Mouse (Mus musculus): ENCODE results near the gene Nmrk2. TPM values are rescaled to one million over a fixed set of nuclear protein-coding genes. Genes with fewer than 3 reads are reported as not detected.
A peak's percentile ranks its signal among the peaks of the same experiment; 100 is the strongest.

Gene Nmrk2
- polyA plus RNA-seq, 1 experiment from 2014 or later, result not detected

DNA sequence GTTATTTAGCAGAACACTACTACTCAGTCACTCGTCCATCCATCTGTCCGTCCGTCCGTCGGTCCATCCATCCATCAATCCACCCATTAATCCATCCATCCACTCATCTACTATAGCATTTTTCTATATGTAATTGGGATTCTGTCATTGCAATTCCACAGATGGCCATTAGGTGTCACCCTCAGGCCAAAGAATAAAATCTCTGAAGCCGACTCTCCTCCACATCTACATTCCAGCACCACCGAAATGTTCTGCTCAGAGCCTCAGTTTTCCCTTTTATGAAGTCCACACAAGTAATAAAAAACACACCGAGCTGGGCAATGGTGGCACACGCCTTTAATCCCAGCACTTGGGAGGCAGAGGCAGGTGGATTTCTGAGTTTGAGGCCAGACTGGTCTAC is 3.6 kb downstream of the Nmrk2 start:
- Histone ChIP-seq H3K4me2 (replicated peaks; ENCODE audit: low read depth, low read length) (no peak overlapping the region), H3K9ac (replicated peaks; ENCODE audit: low read length) (no peak overlapping the region), H3K4me3 (ENCODE audit: low read length) (no peak overlapping the region), H3K4me1 (ENCODE audit: insufficient read depth, low read length) (peaks cover 9% of the 10 kb centered on the region), H3K27ac (ENCODE audit: low read length) (no peak overlapping the region), H3K36me3 (ENCODE audit: insufficient read depth, low read length) (no peaks in the 10 kb centered on the region), H3K27me3 (ENCODE audit: insufficient read depth, low read length) (peaks cover 39% of the 10 kb centered on the region), H3K9me3 (ENCODE audit: low read length) (no peaks in the 10 kb centered on the region)
- WGBS, result 2% methylated on average over 9 of the region's 9 CpGs
- no peak for ATAC-seq (ENCODE audit: low FRiP score, low TSS enrichment)

DNA sequence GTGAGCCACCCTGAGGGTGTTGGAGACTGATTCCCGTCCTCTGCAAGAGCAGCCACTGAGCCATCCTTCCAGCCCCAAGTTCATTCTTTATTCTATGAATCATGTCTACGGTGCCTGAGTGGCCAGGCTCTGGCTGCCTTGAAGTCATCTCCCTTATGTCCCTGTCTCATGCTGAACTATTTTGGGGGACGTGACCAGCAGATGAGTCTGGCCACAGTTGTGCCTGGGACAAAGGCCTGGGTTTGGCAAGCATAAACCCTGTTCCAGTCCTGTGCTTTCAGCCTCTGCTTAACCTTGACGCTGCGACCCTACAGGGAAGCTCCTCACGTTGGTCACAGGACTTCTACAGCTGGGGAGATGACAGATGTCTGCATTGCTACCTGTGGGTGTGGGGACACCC is 4.5 kb downstream of the Nmrk2 start:
- Histone ChIP-seq H3K27me3 (ENCODE audit: insufficient read depth, low read length) (peaks cover 39% of the 10 kb centered on the region), H3K9ac (replicated peaks; ENCODE audit: low read length) (no peak overlapping the region), H3K4me2 (replicated peaks; ENCODE audit: low read depth, low read length) (no peak overlapping the region), H3K9me3 (ENCODE audit: low read length) (no peaks in the 10 kb centered on the region), H3K4me3 (ENCODE audit: low read length) (no peak overlapping the region), H3K36me3 (ENCODE audit: insufficient read depth, low read length) (no peaks in the 10 kb centered on the region), H3K27ac (ENCODE audit: low read length) (no peak overlapping the region), H3K4me1 (ENCODE audit: insufficient read depth, low read length) (peaks cover 17% of the 10 kb centered on the region)
- no peak for ATAC-seq (ENCODE audit: low FRiP score, low TSS enrichment)
- WGBS, result 51% methylated on average over 6 of the region's 6 CpGs

DNA sequence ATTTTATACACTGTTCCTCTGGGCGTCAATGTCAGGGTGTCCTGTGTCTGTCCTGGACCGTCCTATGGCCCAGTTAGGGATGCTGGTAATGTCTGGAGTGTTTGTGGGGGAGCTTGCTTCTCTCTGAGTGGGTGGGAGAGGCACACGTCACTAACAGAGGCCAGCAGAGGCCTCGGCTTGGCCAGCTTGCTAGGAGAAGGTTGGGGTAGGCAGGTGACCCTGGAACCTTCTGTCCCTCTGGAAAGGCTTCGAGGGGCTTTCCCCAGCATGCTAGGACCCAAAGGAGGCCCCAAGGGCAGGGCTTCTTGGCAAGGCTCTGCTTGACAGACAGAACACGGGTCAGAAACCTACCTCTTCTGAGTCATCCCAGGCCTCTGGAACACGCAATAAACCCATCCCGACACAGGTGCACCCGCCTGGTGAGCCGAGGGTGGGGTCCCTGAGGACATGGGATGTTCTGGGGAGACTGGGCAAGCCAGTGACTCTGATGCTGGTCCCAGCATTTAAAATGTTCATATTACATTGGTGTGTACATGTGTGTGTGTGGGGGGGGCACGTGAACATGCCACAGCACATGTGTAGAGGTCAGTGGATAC is 5.3 kb downstream of the Nmrk2 start:
- ATAC-seq (ENCODE audit: low FRiP score, low TSS enrichment), result no peak
- no peak overlapping the region for H3K9ac ChIP-seq (replicated peaks; ENCODE audit: low read length)
- H3K9me3 ChIP-seq (ENCODE audit: low read length), result no peaks in the 10 kb centered on the region
- H3K4me2 ChIP-seq (replicated peaks; ENCODE audit: low read depth, low read length), result no peak overlapping the region
- H3K4me1 ChIP-seq (ENCODE audit: insufficient read depth, low read length), result peaks cover 24% of the 10 kb centered on the region
- no peak overlapping the region for H3K4me3 ChIP-seq (ENCODE audit: low read length)
- H3K27me3 ChIP-seq (ENCODE audit: insufficient read depth, low read length), result peaks cover 39% of the 10 kb centered on the region
- H3K36me3 ChIP-seq (ENCODE audit: insufficient read depth, low read length), result no peaks in the 10 kb centered on the region
- H3K27ac ChIP-seq (ENCODE audit: low read length), result no peak overlapping the region
- 67% methylated on average over 11 of the region's 11 CpGs for WGBS

DNA sequence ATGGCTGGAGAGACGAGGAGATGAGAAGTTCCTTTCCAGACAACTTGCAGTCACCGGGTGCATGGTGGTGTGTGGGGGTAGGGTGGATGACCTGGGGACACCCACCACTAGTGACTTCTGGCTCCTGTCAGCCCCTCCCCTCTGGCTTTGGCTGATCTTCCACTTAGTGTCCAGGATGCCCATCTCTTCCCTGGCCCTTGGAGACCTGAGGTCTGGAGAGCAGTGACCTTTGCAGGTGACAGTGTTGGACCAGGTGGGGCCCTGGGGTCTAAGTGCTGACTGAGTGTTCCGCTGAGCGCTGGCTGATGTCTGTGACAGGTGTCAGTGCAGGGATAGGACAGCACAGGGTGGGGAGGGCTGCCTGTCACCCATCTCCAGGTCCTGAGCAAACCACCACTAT is 6.6 kb downstream of the Nmrk2 start:
- H3K27ac ChIP-seq (ENCODE audit: low read length), result no peak overlapping the region
- H3K4me1 ChIP-seq (ENCODE audit: insufficient read depth, low read length), result peaks cover 31% of the 10 kb centered on the region
- H3K36me3 ChIP-seq (ENCODE audit: insufficient read depth, low read length), result peaks cover 9% of the 10 kb centered on the region; the same call in 1 of the 2 replicates
- 60% methylated on average over 4 of the region's 4 CpGs for WGBS
- H3K27me3 ChIP-seq (ENCODE audit: insufficient read depth, low read length), result peaks cover 39% of the 10 kb centered on the region
- H3K4me3 ChIP-seq (ENCODE audit: low read length), result no peak overlapping the region
- no peak for ATAC-seq (ENCODE audit: low FRiP score, low TSS enrichment)
- H3K9me3 ChIP-seq (ENCODE audit: low read length), result no peaks in the 10 kb centered on the region
- H3K4me2 ChIP-seq (replicated peaks; ENCODE audit: low read depth, low read length), result no peak overlapping the region
- no peak overlapping the region for H3K9ac ChIP-seq (replicated peaks; ENCODE audit: low read length)

DNA sequence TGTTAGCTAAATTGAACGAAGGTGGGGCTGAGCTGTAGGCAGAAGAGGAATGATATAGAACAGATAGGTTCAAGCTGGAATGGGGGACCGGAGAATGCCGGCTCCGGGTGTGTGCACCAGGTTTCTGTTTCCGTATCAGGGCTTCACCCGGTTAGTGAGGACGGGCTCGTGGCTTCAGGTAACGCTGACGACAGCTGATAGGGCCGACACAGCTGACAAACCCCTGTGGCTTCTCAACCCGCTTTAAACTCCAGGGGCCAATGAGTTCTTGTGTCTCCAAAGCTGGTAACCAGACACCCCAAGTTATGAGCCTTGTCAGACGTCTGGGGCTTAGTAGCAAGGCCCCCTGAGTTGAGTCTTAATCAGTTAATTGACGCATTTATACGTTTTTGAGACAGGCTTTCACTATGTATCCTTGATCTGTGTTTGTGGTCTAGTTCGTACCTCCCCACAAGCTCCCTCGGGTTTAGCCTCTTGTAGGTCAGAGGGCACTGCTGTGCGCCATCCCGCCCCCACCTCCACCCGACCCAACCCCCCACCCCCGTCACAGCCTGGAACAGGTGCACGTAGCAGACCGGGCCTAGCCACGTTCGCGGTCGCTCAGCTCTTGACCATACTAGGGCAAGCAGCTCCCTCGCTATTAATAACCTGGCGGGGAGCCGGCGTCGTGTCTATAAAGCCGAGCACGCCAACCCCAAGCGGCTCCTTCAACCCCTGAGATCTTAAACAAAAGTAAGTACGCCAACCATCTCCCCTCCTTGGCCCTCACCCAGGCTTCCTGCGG is 7.7 kb downstream of the Nmrk2 start:
- peak overlapping the region; percentile 38; the same call in 1 of the 2 replicates for H3K9ac ChIP-seq (replicated peaks; ENCODE audit: low read length)
- no peak overlapping the region for H3K27ac ChIP-seq (ENCODE audit: low read length)
- WGBS, result 12% methylated on average over 37 of the region's 37 CpGs
- no peaks in the 10 kb centered on the region for H3K9me3 ChIP-seq (ENCODE audit: low read length)
- H3K4me3 ChIP-seq (ENCODE audit: low read length), result peak overlapping the region; percentile 1; the same call in 1 of the 2 replicates
- H3K27me3 ChIP-seq (ENCODE audit: insufficient read depth, low read length), result peaks cover 35% of the 10 kb centered on the region
- no peak for ATAC-seq (ENCODE audit: low FRiP score, low TSS enrichment)
- H3K4me2 ChIP-seq (replicated peaks; ENCODE audit: low read depth, low read length), result peak overlapping the region; percentile 21; the same call in 1 of the 2 replicates
- peaks cover 15% of the 10 kb centered on the region; the same call in 1 of the 2 replicates for H3K36me3 ChIP-seq (ENCODE audit: insufficient read depth, low read length)
- peaks cover 31% of the 10 kb centered on the region for H3K4me1 ChIP-seq (ENCODE audit: insufficient read depth, low read length)

DNA sequence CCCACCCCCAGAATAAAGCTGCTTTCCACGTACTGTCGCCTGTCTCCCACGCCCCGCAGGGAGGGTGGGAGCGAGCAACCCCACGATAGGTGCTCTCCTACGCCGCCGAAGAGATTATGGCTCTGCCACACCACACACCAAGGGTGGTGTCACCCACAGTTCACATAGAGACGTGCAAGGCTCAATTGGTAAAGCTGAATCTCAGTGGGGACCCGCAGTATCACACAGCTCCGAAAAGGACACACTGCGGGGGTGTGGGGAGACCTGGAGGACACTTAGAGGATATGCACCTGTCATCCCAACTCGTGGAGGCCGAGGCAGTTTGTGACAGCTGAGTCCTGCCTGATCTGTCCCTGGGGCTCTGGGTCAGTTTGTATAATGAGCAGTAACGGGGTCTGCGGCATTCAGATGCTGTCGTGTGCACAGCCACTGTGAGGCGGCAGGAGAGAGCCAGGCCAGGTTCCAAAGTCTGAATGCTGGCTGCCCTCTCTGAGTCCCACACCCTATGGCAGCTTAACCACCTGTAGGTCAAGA is 8.8 kb downstream of the Nmrk2 start:
- ATAC-seq (ENCODE audit: low FRiP score, low TSS enrichment), result peak; percentile 18
- peaks cover 31% of the 10 kb centered on the region for H3K4me1 ChIP-seq (ENCODE audit: insufficient read depth, low read length)
- 4% methylated on average over 19 of the region's 19 CpGs for WGBS

DNA sequence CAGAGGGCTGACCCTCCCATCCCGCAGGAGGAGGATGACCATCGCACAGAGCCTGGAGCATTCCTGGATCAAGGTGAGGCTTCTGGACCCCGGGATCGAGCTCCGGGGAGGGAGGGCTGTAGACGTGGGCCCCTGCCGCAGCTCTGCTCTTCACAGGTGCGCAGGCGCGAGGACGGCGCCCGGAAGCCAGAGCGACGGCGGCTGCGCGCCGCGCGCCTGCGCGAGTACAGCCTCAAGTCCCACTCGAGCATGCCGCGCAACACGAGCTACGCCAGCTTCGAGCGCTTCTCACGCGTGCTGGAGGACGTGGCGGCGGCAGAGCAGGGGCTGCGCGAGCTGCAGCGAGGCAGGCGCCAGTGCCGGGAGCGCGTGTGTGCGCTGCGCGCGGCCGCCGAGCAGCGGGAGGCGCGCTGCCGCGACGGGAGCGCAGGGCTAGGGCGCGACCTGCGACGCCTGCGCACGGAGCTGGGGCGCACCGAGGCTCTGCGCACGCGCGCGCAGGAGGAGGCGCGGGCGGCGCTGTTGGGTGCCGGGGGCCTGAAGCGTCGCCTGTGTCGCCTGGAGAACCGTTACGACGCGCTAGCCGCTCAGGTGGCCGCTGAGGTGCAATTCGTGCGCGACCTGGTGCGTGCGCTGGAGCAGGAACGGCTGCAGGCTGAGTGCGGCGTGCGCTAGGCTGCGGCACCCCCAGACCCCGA is 9.4 kb downstream of the Nmrk2 start:
- H3K4me1 ChIP-seq (ENCODE audit: insufficient read depth, low read length), result peaks cover 31% of the 10 kb centered on the region
- peak overlapping the region; percentile 90 for H3K27ac ChIP-seq (ENCODE audit: low read length)
- peaks cover 21% of the 10 kb centered on the region; the same call in 1 of the 2 replicates for H3K36me3 ChIP-seq (ENCODE audit: insufficient read depth, low read length)
- H3K9me3 ChIP-seq (ENCODE audit: low read length), result no peaks in the 10 kb centered on the region
- WGBS, result under 1% methylated on average over 88 of the region's 93 CpGs
- H3K4me3 ChIP-seq (ENCODE audit: low read length), result peak overlapping the region; percentile 65
- ATAC-seq (ENCODE audit: low FRiP score, low TSS enrichment), result peak; percentile 84
- H3K9ac ChIP-seq (replicated peaks; ENCODE audit: low read length), result peak overlapping the region; percentile 91
- H3K4me2 ChIP-seq (replicated peaks; ENCODE audit: low read depth, low read length), result peak overlapping the region; percentile 96
- peaks cover 33% of the 10 kb centered on the region for H3K27me3 ChIP-seq (ENCODE audit: insufficient read depth, low read length)

More for the DNA sequence above, 8.8 kb downstream of the Nmrk2 start:
- Histone ChIP-seq H3K4me3 (ENCODE audit: low read length) (peak overlapping the region; percentile 65), H3K9ac (replicated peaks; ENCODE audit: low read length) (peak overlapping the region; percentile 91), H3K4me2 (replicated peaks; ENCODE audit: low read depth, low read length) (peak overlapping the region; percentile 96), H3K9me3 (ENCODE audit: low read length) (no peaks in the 10 kb centered on the region), H3K27me3 (ENCODE audit: insufficient read depth, low read length) (peaks cover 34% of the 10 kb centered on the region), H3K27ac (ENCODE audit: low read length) (0 out of 2 replicates have a peak overlapping the region, but pooled peaks have one; percentile 90), H3K36me3 (ENCODE audit: insufficient read depth, low read length) (peaks cover 19% of the 10 kb centered on the region; the same call in 1 of the 2 replicates)

DNA sequence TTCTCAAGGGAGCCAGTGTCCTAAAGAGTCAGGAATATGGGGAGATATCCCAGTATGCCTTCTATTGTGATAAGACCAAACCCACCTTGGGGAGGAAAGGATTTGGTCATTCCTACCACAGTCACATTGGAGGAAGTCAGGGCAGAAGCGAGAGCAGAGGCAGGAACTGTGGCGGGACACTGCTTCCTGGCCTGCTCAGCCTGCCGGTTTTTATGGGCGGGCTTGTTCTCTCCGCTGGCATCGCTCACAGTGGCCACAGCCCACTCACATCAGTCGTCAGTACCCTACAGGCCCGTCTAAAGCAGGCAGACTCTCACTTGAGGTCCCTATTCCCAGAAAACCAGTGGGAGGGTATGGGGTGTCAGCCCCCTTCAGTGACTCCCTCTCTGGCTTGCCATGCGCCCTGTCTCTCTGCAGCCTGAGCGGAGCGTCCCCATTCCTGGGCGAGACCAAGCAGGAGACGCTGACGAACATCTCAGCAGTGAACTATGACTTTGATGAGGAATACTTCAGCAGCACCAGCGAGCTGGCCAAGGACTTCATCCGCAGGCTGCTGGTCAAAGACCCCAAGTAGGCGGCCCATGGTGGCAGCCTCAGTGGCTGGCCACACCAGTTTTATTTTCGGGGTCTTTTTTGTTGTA is 10.4 kb downstream of the Nmrk2 start:
- peaks cover 23% of the 10 kb centered on the region for H3K27me3 ChIP-seq (ENCODE audit: insufficient read depth, low read length)
- WGBS, result 76% methylated on average over 18 of the region's 18 CpGs
- no peak overlapping the region for H3K4me3 ChIP-seq (ENCODE audit: low read length)
- peak overlapping the region; percentile 91 for H3K9ac ChIP-seq (replicated peaks; ENCODE audit: low read length)
- peaks cover 28% of the 10 kb centered on the region; the same call in 1 of the 2 replicates for H3K36me3 ChIP-seq (ENCODE audit: insufficient read depth, low read length)
- H3K27ac ChIP-seq (ENCODE audit: low read length), result 0 out of 2 replicates have a peak overlapping the region, but pooled peaks have one; percentile 90
- peaks cover 31% of the 10 kb centered on the region for H3K4me1 ChIP-seq (ENCODE audit: insufficient read depth, low read length)
- ATAC-seq (ENCODE audit: low FRiP score, low TSS enrichment), result no peak
- H3K9me3 ChIP-seq (ENCODE audit: low read length), result no peaks in the 10 kb centered on the region
- H3K4me2 ChIP-seq (replicated peaks; ENCODE audit: low read depth, low read length), result peak overlapping the region; percentile 96

DNA sequence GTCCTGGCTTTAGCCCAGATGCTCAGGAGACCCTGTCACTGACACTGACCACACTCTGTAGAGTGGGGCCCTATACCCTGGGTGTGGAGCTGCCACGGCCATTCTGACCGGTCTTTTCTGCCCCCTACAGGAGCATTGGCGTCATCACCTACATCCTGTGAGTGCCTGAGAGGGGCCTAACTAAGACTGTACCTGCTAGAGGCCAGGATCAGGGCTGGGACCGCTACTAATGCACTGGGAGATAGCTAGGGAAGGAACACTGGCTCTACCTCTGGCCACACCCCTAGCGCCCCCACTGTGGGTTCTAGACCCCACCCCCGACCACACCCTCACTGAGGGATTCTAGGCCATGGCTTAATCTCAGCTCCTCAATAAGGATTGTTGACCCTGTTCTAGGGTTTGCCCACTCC is 10.9 kb downstream of the Nmrk2 start:
- WGBS, result 75% methylated on average over 6 of the region's 6 CpGs
- no peak overlapping the region for H3K9ac ChIP-seq (replicated peaks; ENCODE audit: low read length)
- no peak for ATAC-seq (ENCODE audit: low FRiP score, low TSS enrichment)

More for the DNA sequence above, 10.9 kb downstream of the Nmrk2 start:
- Histone ChIP-seq H3K36me3 (ENCODE audit: insufficient read depth, low read length) (peaks cover 28% of the 10 kb centered on the region; the same call in 1 of the 2 replicates), H3K4me3 (ENCODE audit: low read length) (no peak overlapping the region), H3K27ac (ENCODE audit: low read length) (0 out of 2 replicates have a peak overlapping the region, but pooled peaks have one; percentile 34), H3K4me1 (ENCODE audit: insufficient read depth, low read length) (peaks cover 31% of the 10 kb centered on the region), H3K27me3 (ENCODE audit: insufficient read depth, low read length) (peaks cover 22% of the 10 kb centered on the region), H3K4me2 (replicated peaks; ENCODE audit: low read depth, low read length) (no peak overlapping the region), H3K9me3 (ENCODE audit: low read length) (no peaks in the 10 kb centered on the region)
